ENCODE assay signal across 15 mouse cellular contexts in the genomic region with DNA sequence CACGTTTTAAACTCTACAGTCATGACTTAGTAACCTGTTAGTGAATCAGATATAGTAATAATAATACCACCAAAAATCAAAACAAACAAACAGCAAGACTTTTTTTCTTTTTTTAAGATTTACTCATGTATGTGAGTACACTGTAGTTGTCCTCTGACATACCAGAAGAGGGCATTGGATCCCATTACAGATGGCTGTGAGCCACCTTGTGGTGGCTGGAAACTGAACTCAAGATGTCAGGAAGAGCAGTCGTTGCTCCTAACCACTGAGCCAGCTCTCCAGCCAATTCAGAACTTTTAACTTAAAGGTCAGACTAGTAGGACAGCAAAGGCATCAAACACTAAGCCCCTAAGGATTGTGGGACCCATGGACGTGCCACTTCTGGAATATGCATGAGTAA. TPM values are rescaled to one million over a fixed set of nuclear protein-coding genes. Genes with fewer than 3 reads are reported as not detected.
A peak's percentile ranks its signal among the peaks of the same experiment; 100 is the strongest.
DNase-seq lines count a peak whose midpoint lies in the region; ATAC-seq and TF ChIP-seq lines count a peak whose summit lies in the region.
"Had no signal": no experiment of that assay in that cellular context is flagged by ENCODE, and none has a peak within 500 bp of the region (broad histone marks: within the 10 kb centered on the region; RNA-seq: fewer than 3 reads in every experiment).

No protein-coding gene starts in this region.

- no peak for TF ChIP-seq EP300 in CH12.LX (IDR thresholded peaks at IDR 0.05; ENCODE audit: low read length)

- H3K9ac ChIP-seq in kidney, embryonic 14.5 days (ENCODE audit: low read depth, low read length) = no peak overlapping the region
- H3K9ac ChIP-seq in CH12.LX (ENCODE audit: insufficient read depth, low read depth) = no peak overlapping the region
- no peak overlapping the region for H3K9ac ChIP-seq in kidney, postnatal 0 days (ENCODE audit: low read depth, low read length)
- H3K9ac ChIP-seq: embryonic facial prominence, embryonic 13.5 days had no signal

- dilution Hi-C loops in CH12.LX (cut with MboI; ENCODE audit: extremely low pct_ligation_motif_present, extremely low pct_unique_long_range_greater_than_20kb, low sequenced_read_pairs) = no loop called here

- H3K27ac ChIP-seq in kidney, embryonic 14.5 days (ENCODE audit: low read depth, low read length) = no peak overlapping the region
- no peak overlapping the region for H3K27ac ChIP-seq in CH12.LX (ENCODE audit: insufficient read depth, low read depth)
- no peak overlapping the region for H3K27ac ChIP-seq in kidney, postnatal 0 days
- H3K27ac ChIP-seq: embryonic facial prominence, embryonic 13.5 days had no signal

- peak in 1 of 2 experiments; percentile 82; a peak in 2 of 4 replicates for TF ChIP-seq CTCF in CH12.LX (conservative IDR thresholded peaks at IDR 0.05 in 1 of 2, IDR thresholded peaks at IDR 0.05 in 1 of 2; ENCODE audit: low read depth in 2 of 2, low read length in 2 of 2)
- TF ChIP-seq CTCF in kidney, postnatal 0 days (IDR thresholded peaks at IDR 0.05; ENCODE audit: low read depth) = peak; percentile 73

- no peak for ATAC-seq in kidney, embryonic 14.5 days (ENCODE audit: low FRiP score, low TSS enrichment)
- ATAC-seq in kidney, postnatal 0 days (replicated peaks; ENCODE audit: low FRiP score, low read depth) = no peak
- ATAC-seq: activated CD4-positive, CD25-positive, alpha-beta regulatory T cell, adult 4 months had no signal

- H3K27me3 ChIP-seq in kidney, embryonic 14.5 days (ENCODE audit: control insufficient read depth, insufficient read depth, low read length) = no peaks in the 10 kb centered on the region
- no peaks in the 10 kb centered on the region for H3K27me3 ChIP-seq in CH12.LX (replicated peaks)
- no peaks in the 10 kb centered on the region for H3K27me3 ChIP-seq in kidney, postnatal 0 days (ENCODE audit: insufficient read depth, low read length)
- H3K27me3 ChIP-seq: embryonic facial prominence, embryonic 13.5 days; megakaryocyte, embryonic 14.5 days had no signal

- TF ChIP-seq POLR2A in CH12.LX (IDR thresholded peaks at IDR 0.05; ENCODE audit: low read depth, low read length) = no peak

- no peak overlapping the region for H3K4me2 ChIP-seq in kidney, embryonic 14.5 days (replicated peaks; ENCODE audit: low read depth, low read length)
- no peak overlapping the region for H3K4me2 ChIP-seq in CH12.LX (ENCODE audit: insufficient read depth, low read depth, poor library complexity, severe bottlenecking)
- H3K4me2 ChIP-seq in kidney, postnatal 0 days (ENCODE audit: low read length) = no peak overlapping the region
- H3K4me2 ChIP-seq: embryonic facial prominence, embryonic 13.5 days had no signal

- peak; percentile 25 for DNase-seq in kidney, adult 18-20 months
- DNase-seq in 3T3-L1 (ENCODE audit: low read depth, low spot score) = peak; percentile 35
- DNase-seq in CH12.LX (ENCODE audit: extremely low read depth) = no peak
- DNase-seq in kidney, postnatal 0 days (ENCODE audit: low spot score) = no peak
- no peak for DNase-seq in neural tube, embryonic 10.5 days (ENCODE audit: extremely low spot score, low spot score)
- DNase-seq in left cerebral cortex, adult 11 months (ENCODE audit: low spot score) = no peak
- no peak for DNase-seq in cerebellum, postnatal 25 days

- in situ Hi-C loops in CH12.LX (cut with MboI; ENCODE audit: low pct_ligation_motif_present, low pct_unique_long_range_greater_than_20kb, low sequenced_read_pairs) = loop anchor here (5.0 kb wide), 1 partner anchor 82 kb away; the partner anchor contains the start of gene Phyh

- TF ChIP-seq RAD21 in CH12.LX (IDR thresholded peaks at IDR 0.05; ENCODE audit: low read depth, low read length) = peak; percentile 18

- no peaks in the 10 kb centered on the region for H3K9me3 ChIP-seq in kidney, embryonic 14.5 days (ENCODE audit: control insufficient read depth, low read length)
- no peaks in the 10 kb centered on the region for H3K9me3 ChIP-seq in CH12.LX (replicated peaks; ENCODE audit: low read length)
- no peaks in the 10 kb centered on the region for H3K9me3 ChIP-seq in kidney, postnatal 0 days (replicated peaks; ENCODE audit: low read length)
- H3K9me3 ChIP-seq: embryonic facial prominence, embryonic 13.5 days; megakaryocyte, embryonic 14.5 days had no signal

- H3K4me1 ChIP-seq in kidney, embryonic 14.5 days (ENCODE audit: control insufficient read depth, insufficient read depth, low read length) = no peaks in the 10 kb centered on the region
- no peaks in the 10 kb centered on the region for H3K4me1 ChIP-seq in CH12.LX (ENCODE audit: control insufficient read depth in 1 of 2, insufficient read depth in 2 of 2)
- no peaks in the 10 kb centered on the region for H3K4me1 ChIP-seq in kidney, postnatal 0 days (replicated peaks; ENCODE audit: insufficient read depth, low read length)
- H3K4me1 ChIP-seq: embryonic facial prominence, embryonic 13.5 days had no signal

- H3K4me3 ChIP-seq in kidney, embryonic 14.5 days (ENCODE audit: low read length) = no peak overlapping the region
- H3K4me3 ChIP-seq in CH12.LX (replicated peaks in 1 of 3; ENCODE audit: low read depth in 2 of 3, low read length in 2 of 3, poor library complexity in 1 of 3) = no peak overlapping the region
- H3K4me3 ChIP-seq in kidney, postnatal 0 days (replicated peaks; ENCODE audit: low read depth, low read length) = no peak overlapping the region
- H3K4me3 ChIP-seq: embryonic facial prominence, embryonic 13.5 days; megakaryocyte, embryonic 14.5 days had no signal

- peaks cover 76% of the 10 kb centered on the region for H3K36me3 ChIP-seq in kidney, embryonic 14.5 days (ENCODE audit: control insufficient read depth, insufficient read depth, low read length)
- peaks cover 79 to 100% of the 10 kb centered on the region in 2 experiments for H3K36me3 ChIP-seq in CH12.LX (replicated peaks in 1 of 2; ENCODE audit: control insufficient read depth in 1 of 2, insufficient read depth in 1 of 2, low read length in 1 of 2)
- peaks cover 20% of the 10 kb centered on the region; the same call in 1 of the 2 replicates for H3K36me3 ChIP-seq in kidney, postnatal 0 days (ENCODE audit: insufficient read depth, low read length)

- H3K79me2 ChIP-seq in CH12.LX (replicated peaks; ENCODE audit: control insufficient read depth, extremely low read depth, insufficient read depth, poor library complexity, severe bottlenecking) = no peaks in the 10 kb centered on the region; the same call in 1 of the 2 replicates

- WGBS in kidney, embryonic 14.5 days = 79% methylated on average over 3 of the region's 3 CpGs
- WGBS in kidney, postnatal 0 days = 83% methylated on average over 3 of the region's 3 CpGs

TF ChIP-seq in CH12.LX, 34 proteins besides CTCF, POLR2A, EP300 and RAD21:
- peak; percentile 54 for TF ChIP-seq SMC3 (IDR thresholded peaks at IDR 0.05; ENCODE audit: low read depth, low read length)
- TF ChIP-seq MXI1 (IDR thresholded peaks at IDR 0.05; ENCODE audit: low read depth, low read length) = no peak

RNA-seq across cellular contexts. Expression of gene Mcm10, which starts 13.7 kb away (rescaled TPM):
- polyA plus RNA-seq in kidney, embryonic 14.5 days (2014; fragmentation: Nextera tagmentation; extraction: Ambion mirVana) = 30.5 and 46.4 TPM in 2 replicates
- total RNA-seq in CH12.LX (2012; rRNA removed) (73.6 and 87.3 TPM in 2 replicates), CH12.LX (2014; rRNA removed) (65.2 and 72.6 TPM in 2 replicates)
- polyA plus RNA-seq in CH12.LX (2012; ENCODE audit: insufficient read length, low read depth) = 104 and 122 TPM in 2 replicates
- 13.2 and 14.7 TPM in 2 replicates for polyA plus RNA-seq in kidney, postnatal 0 days (2015; fragmentation: Nextera tagmentation; extraction: Ambion mirVana)

RNA-seq across cellular contexts. Expression of gene Ucma, which starts 23.0 kb away (rescaled TPM):
- polyA plus RNA-seq in kidney, embryonic 14.5 days (2014; fragmentation: Nextera tagmentation; extraction: Ambion mirVana) = not detected in 2 replicates
- total RNA-seq in CH12.LX (2012; rRNA removed) (not detected in 2 replicates), CH12.LX (2014; rRNA removed) (not detected in 2 replicates)
- polyA plus RNA-seq in CH12.LX (2012; ENCODE audit: insufficient read length, low read depth) = not detected in 2 replicates
- polyA plus RNA-seq in kidney, postnatal 0 days (2015; fragmentation: Nextera tagmentation; extraction: Ambion mirVana) = not detected in 2 replicates
- total RNA-seq: hematopoietic stem cell, adult 5-6 weeks; liver, adult 2 months had no signal
- polyA plus RNA-seq: activated CD4-positive, CD25-positive, alpha-beta regulatory T cell, adult 4 months; liver, adult 2 months; small intestine, adult 2 months; stomach, embryonic 16.5 days had no signal

Comparison
In these comparisons a context has a peak if more than half of its experiments do, and no peak if none do; other contexts are left out.
1. DNase-seq: peak in kidney, adult 18-20 months (single experiment) and 3T3-L1 (single experiment); none in CH12.LX (single experiment), kidney, postnatal 0 days (single experiment), neural tube, embryonic 10.5 days (single experiment), left cerebral cortex, adult 11 months (single experiment) and cerebellum, postnatal 25 days (0 of 2).